8 mouse cellular contexts compared by ENCODE assay signal in the genomic region with DNA sequence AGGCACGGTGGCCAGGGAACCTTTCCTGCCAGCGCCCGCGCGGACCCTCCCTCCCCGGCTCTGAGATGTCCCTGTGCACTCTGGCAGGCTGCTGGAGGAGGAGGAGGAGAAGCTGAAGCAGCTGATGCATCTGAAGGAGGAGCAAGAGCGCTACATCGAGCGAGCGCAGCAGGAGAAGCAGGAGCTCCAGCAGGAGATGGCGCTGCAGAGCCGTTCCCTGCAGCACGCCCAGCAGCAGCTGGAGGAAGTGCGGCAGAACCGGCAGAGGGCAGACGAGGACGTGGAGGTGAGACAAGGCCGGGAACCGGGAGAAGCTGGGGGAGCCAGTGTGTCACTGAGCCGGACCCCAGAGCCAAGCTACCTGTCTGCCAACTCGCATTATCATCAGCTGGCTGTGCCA. TPM values are rescaled to one million over a fixed set of nuclear protein-coding genes. Genes with fewer than 3 reads are reported as not detected.
DNase-seq lines count a peak whose midpoint lies in the region; ATAC-seq and TF ChIP-seq lines count a peak whose summit lies in the region.

No protein-coding gene starts in this region.

- no peak for TF ChIP-seq EP300 in heart, postnatal 0 days (IDR thresholded peaks at IDR 0.05; ENCODE audit: low read depth)
- TF ChIP-seq EP300 in liver, embryonic 14.5 days (IDR thresholded peaks at IDR 0.05; ENCODE audit: low read depth): no peak
- no peak for TF ChIP-seq EP300 in stomach, postnatal 0 days (optimal IDR thresholded peaks at IDR 0.05)

- peak overlapping the region; percentile 33 for H3K4me3 ChIP-seq in forebrain, embryonic 12.5 days (replicated peaks)
- H3K4me3 ChIP-seq in heart, postnatal 0 days (ENCODE audit: low read depth, low read length): peak overlapping the region; percentile 17
- no peak overlapping the region for H3K4me3 ChIP-seq in liver, embryonic 14.5 days (ENCODE audit: insufficient read depth in 1 of 2, low read depth in 2 of 2, low read length in 2 of 2)
- H3K4me3 ChIP-seq in neural tube, embryonic 12.5 days: peak overlapping the region; percentile 31
- no peak overlapping the region for H3K4me3 ChIP-seq in stomach, postnatal 0 days (ENCODE audit: low read depth, low read length)

- peak overlapping the region; percentile 57; the same call in 1 of the 2 replicates for H3K27ac ChIP-seq in forebrain, embryonic 12.5 days
- H3K27ac ChIP-seq in heart, postnatal 0 days (ENCODE audit: low read depth): no peak overlapping the region
- no peak overlapping the region for H3K27ac ChIP-seq in liver, embryonic 14.5 days
- H3K27ac ChIP-seq in neural tube, embryonic 12.5 days: peak overlapping the region; percentile 37; the same call in 1 of the 2 replicates
- 0 out of 2 replicates have a peak overlapping the region, but pooled peaks have one; percentile 20 for H3K27ac ChIP-seq in stomach, postnatal 0 days (replicated peaks)

- WGBS in forebrain, embryonic 12.5 days: under 1% methylated on average over 21 of the region's 21 CpGs
- 4% methylated on average over 21 of the region's 21 CpGs for WGBS in heart, postnatal 0 days
- 24% methylated on average over 21 of the region's 21 CpGs for WGBS in liver, embryonic 14.5 days (ENCODE audit: insufficient replicate concordance)
- 1% methylated on average over 21 of the region's 21 CpGs for WGBS in neural tube, embryonic 12.5 days
- 1% methylated on average over 21 of the region's 21 CpGs for WGBS in stomach, postnatal 0 days

- no peaks in the 10 kb centered on the region for H3K9me3 ChIP-seq in forebrain, embryonic 12.5 days
- no peaks in the 10 kb centered on the region for H3K9me3 ChIP-seq in heart, postnatal 0 days (replicated peaks; ENCODE audit: control insufficient read depth, low read length)
- no peaks in the 10 kb centered on the region for H3K9me3 ChIP-seq in liver, embryonic 14.5 days (ENCODE audit: control insufficient read depth, low read length)
- H3K9me3 ChIP-seq in neural tube, embryonic 12.5 days: no peaks in the 10 kb centered on the region
- H3K9me3 ChIP-seq in stomach, postnatal 0 days (ENCODE audit: control insufficient read depth, low read length): no peaks in the 10 kb centered on the region

- peak; percentile 60 for ATAC-seq in forebrain, embryonic 12.5 days (ENCODE audit: low FRiP score)
- ATAC-seq in heart, postnatal 0 days (ENCODE audit: insufficient read depth, low read depth): peak; percentile 63
- peak; percentile 12; the same call in 1 of the 2 replicates for ATAC-seq in liver, embryonic 14.5 days (ENCODE audit: insufficient read depth)
- ATAC-seq in neural tube, embryonic 12.5 days (ENCODE audit: low FRiP score, low read depth): peak; percentile 51; the same call in 1 of the 2 replicates
- ATAC-seq in stomach, postnatal 0 days (ENCODE audit: low FRiP score, low TSS enrichment): peak; percentile 70

- H3K36me3 ChIP-seq in forebrain, embryonic 12.5 days (replicated peaks): no peaks in the 10 kb centered on the region
- no peaks in the 10 kb centered on the region for H3K36me3 ChIP-seq in heart, postnatal 0 days (replicated peaks; ENCODE audit: control insufficient read depth, insufficient read depth, low read length)
- H3K36me3 ChIP-seq in liver, embryonic 14.5 days (replicated peaks; ENCODE audit: control insufficient read depth, insufficient read depth, low read depth): no peaks in the 10 kb centered on the region
- no peaks in the 10 kb centered on the region for H3K36me3 ChIP-seq in neural tube, embryonic 12.5 days
- H3K36me3 ChIP-seq in stomach, postnatal 0 days (ENCODE audit: control insufficient read depth, insufficient read depth, low read length): peaks cover 4% of the 10 kb centered on the region; the same call in 1 of the 2 replicates

- H3K9ac ChIP-seq in forebrain, embryonic 12.5 days: peak overlapping the region; percentile 44
- H3K9ac ChIP-seq in heart, postnatal 0 days (replicated peaks; ENCODE audit: low read depth, low read length): no peak overlapping the region
- H3K9ac ChIP-seq in liver, embryonic 14.5 days (replicated peaks): no peak overlapping the region
- H3K9ac ChIP-seq in neural tube, embryonic 12.5 days: peak overlapping the region; percentile 17; the same call in 1 of the 2 replicates
- peak overlapping the region; percentile 35; the same call in 1 of the 2 replicates for H3K9ac ChIP-seq in stomach, postnatal 0 days (ENCODE audit: low read length)

- peaks cover 2% of the 10 kb centered on the region; the same call in 1 of the 2 replicates for H3K27me3 ChIP-seq in forebrain, embryonic 12.5 days
- 0 out of 2 replicates have a peak, but pooled peaks cover 6% of the 10 kb centered on the region for H3K27me3 ChIP-seq in heart, postnatal 0 days (ENCODE audit: control insufficient read depth, insufficient read depth, low read length)
- no peaks in the 10 kb centered on the region for H3K27me3 ChIP-seq in liver, embryonic 14.5 days (ENCODE audit: control insufficient read depth, insufficient read depth, low read length)
- H3K27me3 ChIP-seq in neural tube, embryonic 12.5 days (replicated peaks): 0 out of 2 replicates have a peak, but pooled peaks cover 3% of the 10 kb centered on the region
- no peaks in the 10 kb centered on the region for H3K27me3 ChIP-seq in stomach, postnatal 0 days (ENCODE audit: control insufficient read depth, insufficient read depth, low read length)

- DNase-seq in CD4-positive, CD25-positive, alpha-beta regulatory T cell, adult 2 months (ENCODE audit: low read depth, low spot score): peak; percentile 94
- peak; percentile 63 for DNase-seq in c-Kit-positive CD71-negative TER-119-negative erythroid progenitor cells, embryonic 14.5 days (ENCODE audit: low read depth)
- peak; percentile 93 for DNase-seq in heart, postnatal 0 days (ENCODE audit: low spot score)
- DNase-seq in kidney, postnatal 36 days: peak; percentile 93 to 98
- peak; percentile 59 to 67 (median 65) for DNase-seq in liver, embryonic 14.5 days (ENCODE audit: low read depth in 3 of 3, low spot score in 3 of 3)
- DNase-seq in stomach, postnatal 0 days (ENCODE audit: low spot score): peak; percentile 96

- peak; percentile 99 for TF ChIP-seq CTCF in heart, postnatal 0 days (IDR thresholded peaks at IDR 0.05; ENCODE audit: low read depth)
- peak; percentile 99 for TF ChIP-seq CTCF in liver, embryonic 14.5 days (IDR thresholded peaks at IDR 0.05; ENCODE audit: low read depth)
- TF ChIP-seq CTCF in stomach, postnatal 0 days (IDR thresholded peaks at IDR 0.05; ENCODE audit: low read depth): peak; percentile 100

- peak overlapping the region; percentile 78 for H3K4me2 ChIP-seq in forebrain, embryonic 12.5 days
- H3K4me2 ChIP-seq in heart, postnatal 0 days (ENCODE audit: low read depth, low read length): peak overlapping the region; percentile 52
- H3K4me2 ChIP-seq in liver, embryonic 14.5 days (ENCODE audit: low read depth): peak overlapping the region; percentile 42
- peak overlapping the region; percentile 70 for H3K4me2 ChIP-seq in neural tube, embryonic 12.5 days (replicated peaks)
- peak overlapping the region; percentile 46 for H3K4me2 ChIP-seq in stomach, postnatal 0 days (replicated peaks; ENCODE audit: low read depth)

- H3K4me1 ChIP-seq in forebrain, embryonic 12.5 days: peaks cover 21% of the 10 kb centered on the region
- H3K4me1 ChIP-seq in heart, postnatal 0 days (ENCODE audit: control insufficient read depth, insufficient read depth): peaks cover 12% of the 10 kb centered on the region; the same call in 1 of the 2 replicates
- H3K4me1 ChIP-seq in liver, embryonic 14.5 days (replicated peaks; ENCODE audit: control insufficient read depth in 2 of 2, insufficient read depth in 2 of 2, low read length in 1 of 2): peaks cover 13 to 14% of the 10 kb centered on the region in 2 experiments
- H3K4me1 ChIP-seq in neural tube, embryonic 12.5 days: peaks cover 15% of the 10 kb centered on the region
- H3K4me1 ChIP-seq in stomach, postnatal 0 days (replicated peaks; ENCODE audit: control insufficient read depth, insufficient read depth): no peaks in the 10 kb centered on the region

RNA-seq across cellular contexts. Expression of a gene that starts 6.5 kb away (rescaled TPM):
- polyA plus RNA-seq in forebrain, embryonic 12.5 days (2016; fragmentation: Nextera tagmentation; extraction: Ambion mirVana): 1.4 and 1.6 TPM in 2 replicates
- total RNA-seq in heart, postnatal 0 days (2014; rRNA removed; ENCODE audit: low replicate concordance): 6.6 and 23.1 TPM in 2 replicates
- 0.99 and 1.4 TPM in 2 replicates for polyA plus RNA-seq in heart, postnatal 0 days (2015; fragmentation: Nextera tagmentation; extraction: Ambion mirVana)
- polyA plus RNA-seq in liver, embryonic 14.5 days (2012; rRNA removed): 5.6 and 6.5 TPM in 2 replicates
- polyA plus RNA-seq in liver, embryonic 14.5 days (2014; fragmentation: Nextera tagmentation; extraction: Ambion mirVana): 0.76 and 0.92 TPM in 2 replicates
- polyA plus RNA-seq in neural tube, embryonic 12.5 days (2016; fragmentation: Nextera tagmentation; extraction: Ambion mirVana): 2.2 and 2.3 TPM in 2 replicates
- 3.1 and 3.4 TPM in 2 replicates for polyA plus RNA-seq in stomach, postnatal 0 days (2015; fragmentation: Nextera tagmentation; extraction: Ambion mirVana)

RNA-seq across cellular contexts. Expression of a gene that starts 18.4 kb away (rescaled TPM):
- polyA plus RNA-seq in forebrain, embryonic 12.5 days (2016; fragmentation: Nextera tagmentation; extraction: Ambion mirVana): 2.8 and 4.4 TPM in 2 replicates
- total RNA-seq in heart, postnatal 0 days (2014; rRNA removed; ENCODE audit: low replicate concordance): 3.5 and 5.8 TPM in 2 replicates
- polyA plus RNA-seq in heart, postnatal 0 days (2015; fragmentation: Nextera tagmentation; extraction: Ambion mirVana): 2.5 and 2.8 TPM in 2 replicates
- polyA plus RNA-seq in liver, embryonic 14.5 days (2012; rRNA removed): 6.6 and 10.4 TPM in 2 replicates
- 5.5 and 5.7 TPM in 2 replicates for polyA plus RNA-seq in liver, embryonic 14.5 days (2014; fragmentation: Nextera tagmentation; extraction: Ambion mirVana)
- polyA plus RNA-seq in neural tube, embryonic 12.5 days (2016; fragmentation: Nextera tagmentation; extraction: Ambion mirVana): 4.4 and 5.3 TPM in 2 replicates
- 11.4 and 12.0 TPM in 2 replicates for polyA plus RNA-seq in stomach, postnatal 0 days (2015; fragmentation: Nextera tagmentation; extraction: Ambion mirVana)

RNA-seq across cellular contexts. Expression of a gene that starts 49.1 kb away (rescaled TPM):
- polyA plus RNA-seq in forebrain, embryonic 12.5 days (2016; fragmentation: Nextera tagmentation; extraction: Ambion mirVana): 43.6 and 44.7 TPM in 2 replicates
- total RNA-seq in heart, postnatal 0 days (2014; rRNA removed; ENCODE audit: low replicate concordance): 24.1 and 33.0 TPM in 2 replicates
- polyA plus RNA-seq in heart, postnatal 0 days (2015; fragmentation: Nextera tagmentation; extraction: Ambion mirVana): 14.9 and 15.4 TPM in 2 replicates
- polyA plus RNA-seq in liver, embryonic 14.5 days (2012; rRNA removed): 6.1 and 7.5 TPM in 2 replicates
- 4.3 and 5.4 TPM in 2 replicates for polyA plus RNA-seq in liver, embryonic 14.5 days (2014; fragmentation: Nextera tagmentation; extraction: Ambion mirVana)
- polyA plus RNA-seq in neural tube, embryonic 12.5 days (2016; fragmentation: Nextera tagmentation; extraction: Ambion mirVana): 45.0 and 53.9 TPM in 2 replicates
- polyA plus RNA-seq in stomach, postnatal 0 days (2015; fragmentation: Nextera tagmentation; extraction: Ambion mirVana): 17.2 and 18.1 TPM in 2 replicates

Comparison
In these comparisons a context has a peak if more than half of its experiments do, and no peak if none do; other contexts are left out.
1. ATAC-seq: peak in every context shown above with its lines; median percentile 70 in stomach, postnatal 0 days; 63 in heart, postnatal 0 days; 60 in forebrain, embryonic 12.5 days; 51 in neural tube, embryonic 12.5 days; 12 in liver, embryonic 14.5 days.
2. H3K27ac ChIP-seq: peak in forebrain, embryonic 12.5 days (single experiment), neural tube, embryonic 12.5 days (single experiment) and stomach, postnatal 0 days (single experiment); none in heart, postnatal 0 days (single experiment) and liver, embryonic 14.5 days (single experiment).
3. H3K4me3 ChIP-seq: peak in forebrain, embryonic 12.5 days (single experiment), heart, postnatal 0 days (single experiment) and neural tube, embryonic 12.5 days (single experiment); none in liver, embryonic 14.5 days (0 of 2) and stomach, postnatal 0 days (single experiment).
4. H3K9ac ChIP-seq: peak in forebrain, embryonic 12.5 days (single experiment), neural tube, embryonic 12.5 days (single experiment) and stomach, postnatal 0 days (single experiment); none in heart, postnatal 0 days (single experiment) and liver, embryonic 14.5 days (single experiment).
5. Peak in every context shown above with its lines, with median percentiles within 50 percentile points of each other: DNase-seq, H3K4me2 ChIP-seq and CTCF ChIP-seq.